Mouse (Mus musculus) ES-E14 (cell line): ENCODE results near the gene Tcf25. TPM values are rescaled to one million over a fixed set of nuclear protein-coding genes. Genes with fewer than 3 reads are reported as not detected.

ENCODE experiments used
- DNase-seq: peaks from one replicate; pipeline ENCODE4 v3.0.0-alpha.2; 2013; ENCODE audit warnings: low read depth, low spot score
- H3K27ac ChIP-seq: 2 replicates; pipeline ENCODE4 v1.5.1; 2012; ENCODE audit warnings: low read depth, mild to moderate bottlenecking, low read length, moderate library complexity, mixed read lengths; ENCODE audit not compliant: poor library complexity, insufficient read depth, severe bottlenecking
- H3K36me3 ChIP-seq: 2 replicates; pipeline ENCODE4 v1.6.1; 2012; ENCODE audit warnings: mild to moderate bottlenecking, low read length, moderate library complexity, mixed read lengths; ENCODE audit not compliant: control insufficient read depth, poor library complexity, insufficient read depth, severe bottlenecking
- H3K4me1 ChIP-seq, 2 experiments: fragments of 150-350 bp in 1 of 2; sonication (generic) in 1 of 2; 2 replicates each; pipeline ENCODE4 v1.6.1; 2012; ENCODE audit warnings: low read length in 2 of 2, mild to moderate bottlenecking in 1 of 2, mixed read lengths in 1 of 2; ENCODE audit not compliant: control insufficient read depth in 2 of 2, insufficient read depth in 2 of 2, poor library complexity in 1 of 2
- H3K4me3 ChIP-seq, 2 experiments: fragments of 150-350 bp in 1 of 2; sonication (generic) in 1 of 2; 2 replicates each; pipeline ENCODE4 v1.5.1; 2012; ENCODE audit warnings: low read length in 2 of 2, low read depth in 1 of 2, mild to moderate bottlenecking in 1 of 2, mixed read lengths in 1 of 2; ENCODE audit not compliant: insufficient read depth in 1 of 2, poor library complexity in 1 of 2, severe bottlenecking in 1 of 2
- H3K9ac ChIP-seq: 2 replicates; pipeline ENCODE4 v1.6.1; 2012; ENCODE audit warnings: low read depth, mild to moderate bottlenecking, low read length, mixed read lengths; ENCODE audit not compliant: poor library complexity, insufficient read depth, severe bottlenecking
- H3K9me3 ChIP-seq: fragments of 150-350 bp; sonication (generic); 2 replicates; pipeline ENCODE4 v1.6.1; 2012; ENCODE audit warnings: low read depth, mild to moderate bottlenecking, low read length; ENCODE audit not compliant: control insufficient read depth, insufficient read depth
- CHD2 ChIP-seq: IDR thresholded peaks from 2 replicates; pipeline ENCODE4 v1.6.1; 2014; ENCODE audit warnings: mild to moderate bottlenecking, low read depth, low read length, inconsistent platforms
- HCFC1 ChIP-seq: IDR thresholded peaks from 2 replicates; pipeline ENCODE4 v1.6.1; 2012; ENCODE audit warnings: low read length, inconsistent platforms, borderline replicate concordance; ENCODE audit not compliant: insufficient read depth
- MAFK ChIP-seq: IDR thresholded peaks from 2 replicates; pipeline ENCODE4 v1.6.1; 2014; ENCODE audit warnings: mild to moderate bottlenecking, low read depth, low read length, inconsistent platforms; ENCODE audit not compliant: insufficient read depth
- ZC3H11A ChIP-seq: IDR thresholded peaks from 2 replicates; pipeline ENCODE4 v1.6.1; 2012; ENCODE audit warnings: low read depth, mild to moderate bottlenecking, inconsistent platforms, low read length, borderline replicate concordance
- ZNF384 ChIP-seq: IDR thresholded peaks from 2 replicates; pipeline ENCODE4 v1.6.1; 2012; ENCODE audit warnings: low read depth, low read length, inconsistent platforms
- in situ Hi-C, 2 experiments: fragments of 600-800 bp; cut with MboI; formaldehyde crosslinking; loops; one replicate each; pipeline ENCODE4 v1.15.1; 2025; ENCODE audit warnings: low sequenced_read_pairs in 2 of 2, inconsistent platforms in 1 of 2; ENCODE audit not compliant: unreplicated experiment in 2 of 2
- total RNA-seq: library from RNA; depleted of rRNA; stranded (reverse); fragments of 300-350 nt; gene quantifications from 2 replicates; pipeline ENCODE4 v1.2.3, GENCODE M21; 2012

Tcf25 gene
- total RNA-seq, 1 experiment: 114 TPM

DNA sequence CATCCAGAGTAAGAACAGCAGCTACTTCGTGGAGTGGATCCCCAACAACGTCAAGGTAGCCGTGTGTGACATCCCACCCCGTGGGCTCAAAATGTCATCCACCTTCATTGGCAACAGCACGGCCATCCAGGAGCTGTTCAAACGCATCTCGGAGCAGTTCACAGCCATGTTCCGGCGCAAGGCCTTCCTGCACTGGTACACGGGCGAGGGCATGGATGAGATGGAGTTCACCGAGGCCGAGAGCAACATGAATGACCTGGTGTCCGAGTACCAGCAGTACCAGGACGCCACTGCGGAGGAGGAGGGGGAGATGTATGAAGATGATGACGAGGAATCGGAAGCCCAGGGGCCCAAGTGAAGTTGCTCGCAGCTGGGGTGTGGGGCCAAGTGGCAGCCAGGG lies 47.8 kb downstream of the Tcf25 start:
- Histone ChIP-seq H3K9ac (no peak overlapping the region), H3K27ac (no peak overlapping the region), H3K4me1 (peaks cover 4% of the 10 kb centered on the region in 2 experiments; a peak in 2 of 4 replicates), H3K36me3 (peaks cover 15% of the 10 kb centered on the region), H3K9me3 (no peaks in the 10 kb centered on the region), H3K4me3 (no peak overlapping the region)
- TF ChIP-seq ZNF384 (no peak), CHD2 (no peak), HCFC1 (no peak), ZC3H11A (no peak), MAFK (no peak)
- in situ Hi-C loops: no loop called here
- no peak for DNase-seq

DNA sequence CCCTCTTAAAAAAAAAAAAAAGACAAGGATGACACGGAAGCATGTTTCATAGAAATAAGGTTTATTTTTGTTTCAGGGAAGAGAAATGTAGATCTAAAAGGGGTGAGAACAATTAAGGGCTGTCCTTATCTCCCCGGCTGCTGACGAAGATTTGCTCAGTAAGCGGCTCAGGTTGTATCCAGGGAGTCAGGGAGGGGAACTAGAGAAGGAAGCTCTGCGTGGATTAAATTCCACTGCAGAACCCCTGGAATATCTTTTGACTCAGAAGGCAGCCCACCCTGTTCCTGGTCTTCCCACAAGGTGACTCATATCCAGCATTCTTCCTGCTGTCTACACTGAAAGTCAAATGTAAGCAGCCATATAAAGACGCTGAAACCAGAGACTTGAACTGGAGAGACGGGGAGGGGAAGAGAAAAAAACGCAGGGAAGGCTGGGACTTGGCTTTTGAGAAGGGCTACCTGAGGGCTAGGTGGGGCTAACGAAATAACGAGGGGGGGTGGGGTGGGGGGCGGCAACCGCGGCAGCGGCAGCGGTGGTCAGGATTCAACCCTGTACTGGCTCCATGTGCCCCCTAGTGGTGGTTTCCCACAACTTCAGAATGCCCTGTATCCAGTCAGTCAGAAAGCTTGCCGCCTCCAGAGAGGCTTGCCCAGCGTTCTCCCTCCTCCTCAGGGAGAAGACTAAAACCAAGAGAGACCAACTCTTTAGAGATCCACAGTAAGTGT lies 48.7 kb downstream of the Tcf25 start:
- Histone ChIP-seq H3K9ac (no peak overlapping the region), H3K4me1 (peaks cover 0 to 4% of the 10 kb centered on the region in 2 experiments; a peak in 1 of 4 replicates), H3K9me3 (no peaks in the 10 kb centered on the region), H3K36me3 (peaks cover 20% of the 10 kb centered on the region), H3K4me3 (0 out of 4 replicates have a peak overlapping the region, but pooled peaks of 1 of the 2 experiments have one; percentile 2), H3K27ac (no peak overlapping the region; the same call in 1 of the 2 replicates)
- in situ Hi-C loops: no loop called here
- TF ChIP-seq ZC3H11A (no peak), CHD2 (no peak), HCFC1 (no peak), ZNF384 (0 out of 2 replicates have a peak, but pooled peaks have one; percentile 51), MAFK (no peak)
- peak; percentile 84 for DNase-seq

DNA sequence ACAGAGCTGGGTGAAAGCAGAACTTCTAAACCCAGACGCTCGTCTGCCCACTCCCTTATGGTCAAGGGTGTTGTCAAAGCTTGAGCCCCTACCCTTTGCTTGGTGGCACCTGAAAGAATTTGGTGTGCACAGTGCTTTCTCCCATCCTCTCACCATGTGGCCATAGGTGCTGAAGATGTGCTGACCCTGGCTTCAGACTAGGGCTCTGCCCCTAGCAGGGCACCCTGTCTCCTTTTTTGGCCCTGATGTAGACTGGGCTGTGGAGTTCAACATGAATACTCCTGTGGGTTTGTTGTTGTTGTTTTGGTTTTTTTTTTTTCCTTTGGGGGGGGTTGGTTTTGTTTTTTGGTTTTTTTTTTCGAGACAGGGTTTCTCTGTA lies 49.2 kb downstream of the Tcf25 start:
- TF ChIP-seq MAFK (no peak), HCFC1 (no peak), CHD2 (no peak), ZNF384 (no peak), ZC3H11A (no peak)
- no peaks in the 10 kb centered on the region for H3K9me3 ChIP-seq
- H3K4me1 ChIP-seq: peaks cover 0 to 4% of the 10 kb centered on the region in 2 experiments; a peak in 1 of 4 replicates
- in situ Hi-C loops: no loop called here
- DNase-seq: no peak
- H3K27ac ChIP-seq: no peak overlapping the region
- H3K4me3 ChIP-seq: no peak overlapping the region
- peaks cover 20% of the 10 kb centered on the region for H3K36me3 ChIP-seq
- no peak overlapping the region for H3K9ac ChIP-seq

DNA sequence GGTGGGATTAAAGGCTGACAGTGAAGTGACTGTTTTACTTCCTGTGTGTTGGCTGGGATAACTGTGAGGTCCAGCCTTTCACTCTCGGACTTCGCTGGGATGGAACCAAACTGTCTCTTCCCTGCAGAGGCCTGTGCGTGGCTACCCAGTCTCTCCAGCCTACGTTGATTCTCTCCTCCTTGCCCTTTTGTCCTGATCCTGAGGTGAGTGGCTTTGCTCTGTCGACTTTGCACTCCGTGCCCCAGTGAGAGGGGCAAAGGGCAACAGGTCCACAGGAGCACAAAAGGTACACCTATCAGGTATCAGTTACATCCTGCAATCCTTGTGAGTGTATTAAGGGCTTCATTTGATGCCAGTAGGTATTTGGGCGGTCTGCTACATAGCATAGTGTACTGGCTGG lies 49.9 kb downstream of the Tcf25 start, which contains the start of gene Def8:
Def8 (plus strand) TSS at position 87 of the 400 bp plus-strand sequence.
- H3K9ac ChIP-seq: no peak within 1 kb of the TSS
- 0 out of 4 replicates have a peak within 1 kb of the TSS, but pooled peaks of 1 of the 2 experiments have one; percentile 2 for H3K4me3 ChIP-seq
- no peak for TF ChIP-seq ZNF384
- no peak for TF ChIP-seq ZC3H11A
- no peak for TF ChIP-seq CHD2
- TF ChIP-seq HCFC1: no peak
- no peak for TF ChIP-seq MAFK
- in situ Hi-C loops: no loop called here
- H3K36me3 ChIP-seq: peaks cover 22% of the 10 kb centered on the region
- peaks cover 0 to 4% of the 10 kb centered on the region in 2 experiments; a peak in 1 of 4 replicates for H3K4me1 ChIP-seq
- no peak within 1 kb of the TSS; the same call in 1 of the 2 replicates for H3K27ac ChIP-seq
- H3K9me3 ChIP-seq: no peaks in the 10 kb centered on the region
- no peak for DNase-seq
